Mouse (Mus musculus) liver, embryonic 16.5 days (tissue): ENCODE results near the gene Epgn. TPM values are rescaled to one million over a fixed set of nuclear protein-coding genes. Genes with fewer than 3 reads are reported as not detected.

Experiments used
- ATAC-seq: fragments of 200-750 bp; cut with Nextera tagmentation; 2 replicates; pipeline ENCODE4 v1.8.0; 2017; ENCODE audit warnings: low read depth, mild to moderate bottlenecking, moderate number of reproducible peaks, moderate library complexity
- H3K27ac ChIP-seq: fragments of 300-500 bp; sonication (generic); 2 replicates; pipeline ENCODE4 v1.5.1; 2014; ENCODE audit warnings: mild to moderate bottlenecking, low read length
- H3K27me3 ChIP-seq: fragments of 300-500 bp; sonication (generic); 2 replicates; pipeline ENCODE4 v1.6.1; 2014; ENCODE audit warnings: low read depth, low read length, mixed read lengths; ENCODE audit not compliant: control insufficient read depth, insufficient read depth
- H3K36me3 ChIP-seq: fragments of 300-500 bp; sonication (generic); 2 replicates; pipeline ENCODE4 v1.6.1; 2014; ENCODE audit warnings: mild to moderate bottlenecking; ENCODE audit not compliant: control insufficient read depth, insufficient read depth
- H3K4me1 ChIP-seq: fragments of 300-500 bp; sonication (generic); 2 replicates; pipeline ENCODE4 v1.6.1; 2014; ENCODE audit warnings: low read depth, low read length, mixed read lengths; ENCODE audit not compliant: control insufficient read depth
- H3K4me2 ChIP-seq: fragments of 300-500 bp; sonication (generic); 2 replicates; pipeline ENCODE4 v1.6.1; 2014; ENCODE audit warnings: low read depth, low read length, mixed read lengths
- H3K4me3 ChIP-seq: fragments of 300-500 bp; sonication (generic); 2 replicates; pipeline ENCODE4 v1.5.1; 2014; ENCODE audit warnings: low read depth, mild to moderate bottlenecking, low read length
- H3K9ac ChIP-seq: fragments of 300-500 bp; sonication (generic); 2 replicates; pipeline ENCODE4 v1.6.1; 2014; ENCODE audit warnings: low read depth, low read length
- H3K9me3 ChIP-seq: fragments of 300-500 bp; sonication (generic); replicated peaks from 2 replicates; pipeline ENCODE4 v1.6.1; 2016; ENCODE audit warnings: low read length; ENCODE audit not compliant: control insufficient read depth
- WGBS: fragments of 180-500 bp; shearing (Covaris S2); extraction: QIAGEN DNeasy Blood & Tissue Kit; methylation state at CpG from one replicate; pipeline ENCODE4 v1.1.7; 2014; ENCODE audit not compliant: insufficient replicate concordance; 5-methylcytosine and 5-hydroxymethylcytosine counted together
- polyA plus RNA-seq: library from polyadenylated mRNA; unstranded; fragments of >200 nt; fragmentation: Nextera tagmentation; extraction: Ambion mirVana; gene quantifications from 2 replicates; pipeline ENCODE4 v1.2.1, GENCODE M21; 2015

The Epgn gene
- polyA plus RNA-seq, 1 experiment from 2014 or later: not detected

DNA sequence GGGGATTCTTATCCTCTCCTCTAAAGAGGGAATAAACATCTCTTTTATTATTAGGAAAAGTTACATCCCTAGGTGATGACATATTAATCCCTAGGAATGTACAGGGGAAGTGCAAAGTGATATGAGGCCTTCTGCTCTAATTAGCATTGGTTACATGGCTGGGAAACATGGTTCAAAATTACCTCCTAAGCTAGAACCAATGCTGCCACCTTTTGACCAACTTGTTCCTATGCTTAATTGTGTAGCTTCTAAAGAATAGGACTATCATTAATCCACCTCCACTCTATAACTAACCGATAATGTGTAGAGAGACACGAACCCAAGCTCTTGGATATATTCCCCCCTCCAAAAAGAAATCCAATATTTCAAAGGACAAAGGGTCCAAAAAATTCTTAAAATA is 3.4 kb downstream of the Epgn start:
- Histone ChIP-seq H3K36me3 (no peaks in the 10 kb centered on the region), H3K4me2 (no peak overlapping the region), H3K4me3 (no peak overlapping the region), H3K27ac (no peak overlapping the region), H3K4me1 (no peaks in the 10 kb centered on the region), H3K9ac (no peak overlapping the region), H3K9me3 (no peaks in the 10 kb centered on the region), H3K27me3 (no peaks in the 10 kb centered on the region)
- 65% methylated on average over 2 of the region's 2 CpGs for WGBS
- no peak for ATAC-seq

GRCm38 (mm10) chr5:91035341-91035740 is 8.1 kb downstream of the Epgn start:
- Histone ChIP-seq H3K4me1 (no peaks in the 10 kb centered on the region), H3K4me2 (no peak overlapping the region), H3K4me3 (no peak overlapping the region), H3K27me3 (no peaks in the 10 kb centered on the region), H3K9ac (no peak overlapping the region), H3K36me3 (no peaks in the 10 kb centered on the region), H3K9me3 (no peaks in the 10 kb centered on the region), H3K27ac (no peak overlapping the region)
- WGBS: 47% methylated on average over 2 of the region's 2 CpGs
- ATAC-seq: no peak

DNA sequence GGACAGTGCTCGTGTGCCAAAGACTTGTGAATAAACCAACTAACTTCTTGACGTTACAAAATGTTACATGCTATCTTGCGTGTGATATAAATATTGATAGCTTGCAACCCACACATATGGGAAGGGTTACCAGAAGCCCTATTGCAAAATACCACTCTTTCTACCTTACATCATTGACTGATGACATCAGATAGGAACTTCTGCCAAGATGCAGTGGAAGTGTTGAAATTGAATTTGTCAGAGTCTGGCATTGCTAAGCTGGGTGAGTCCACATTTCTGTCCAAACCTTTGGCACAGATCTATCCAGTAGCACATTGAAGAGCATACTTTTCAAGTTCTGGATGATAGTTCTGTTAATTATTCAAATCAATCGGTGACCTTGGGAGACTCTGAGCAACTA is 9.4 kb downstream of the Epgn start:
- H3K27me3 ChIP-seq: no peaks in the 10 kb centered on the region
- H3K9ac ChIP-seq: no peak overlapping the region
- no peaks in the 10 kb centered on the region for H3K36me3 ChIP-seq
- H3K9me3 ChIP-seq: no peaks in the 10 kb centered on the region
- WGBS: 70% methylated on average over 4 of the region's 4 CpGs
- H3K4me1 ChIP-seq: no peaks in the 10 kb centered on the region
- H3K4me3 ChIP-seq: no peak overlapping the region
- no peak for ATAC-seq
- H3K27ac ChIP-seq: no peak overlapping the region
- no peak overlapping the region for H3K4me2 ChIP-seq

- Histone ChIP-seq H3K9ac (no peak overlapping the region), H3K27me3 (no peaks in the 10 kb centered on the region), H3K4me3 (no peak overlapping the region), H3K9me3 (no peaks in the 10 kb centered on the region), H3K27ac (no peak overlapping the region), H3K36me3 (no peaks in the 10 kb centered on the region), H3K4me1 (no peaks in the 10 kb centered on the region), H3K4me2 (no peak overlapping the region)
- ATAC-seq: no peak
- WGBS: 36% methylated on average over 2 of the region's 2 CpGs
These were observed 10.5 kb downstream of the Epgn start for GRCm38 (mm10) chr5:91037756-91038155.

DNA sequence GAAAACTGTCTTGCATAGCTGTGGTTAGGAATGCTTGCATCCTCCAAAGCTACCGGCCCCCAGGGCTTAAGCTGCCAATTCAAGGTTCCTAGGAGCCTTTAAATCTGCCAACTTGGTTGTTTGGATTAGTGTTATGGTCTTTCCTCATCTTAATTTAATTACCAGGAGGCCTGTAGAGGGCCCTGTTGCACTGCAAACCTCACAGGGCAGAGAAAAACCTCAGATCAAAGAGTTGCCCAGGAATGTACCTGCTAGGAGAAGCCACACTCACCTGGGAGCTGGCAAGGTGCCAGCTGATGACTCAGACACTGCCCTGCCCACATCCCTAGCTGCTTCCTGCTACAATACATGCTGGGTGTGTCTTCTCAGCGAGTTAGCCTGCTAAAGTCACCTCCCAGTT is 11.3 kb downstream of the Epgn start:
- ATAC-seq: no peak
- no peak overlapping the region for H3K9ac ChIP-seq
- H3K4me3 ChIP-seq: no peak overlapping the region
- 7% methylated on average over 2 of the region's 2 CpGs for WGBS
- H3K27me3 ChIP-seq: no peaks in the 10 kb centered on the region
- no peak overlapping the region for H3K4me2 ChIP-seq
- H3K27ac ChIP-seq: no peak overlapping the region
- no peaks in the 10 kb centered on the region for H3K9me3 ChIP-seq
- H3K4me1 ChIP-seq: no peaks in the 10 kb centered on the region
- no peaks in the 10 kb centered on the region for H3K36me3 ChIP-seq

- WGBS: 39% methylated on average over 2 of the region's 2 CpGs
- H3K4me2 ChIP-seq: no peak overlapping the region
- ATAC-seq: no peak
- no peak overlapping the region for H3K9ac ChIP-seq
- no peaks in the 10 kb centered on the region for H3K27me3 ChIP-seq
- H3K27ac ChIP-seq: no peak overlapping the region
- no peaks in the 10 kb centered on the region for H3K9me3 ChIP-seq
- no peak overlapping the region for H3K4me3 ChIP-seq
- no peaks in the 10 kb centered on the region for H3K36me3 ChIP-seq
- H3K4me1 ChIP-seq: no peaks in the 10 kb centered on the region
These were observed 11.7 kb downstream of the Epgn start for GRCm38 (mm10) chr5:91038963-91039362.

DNA sequence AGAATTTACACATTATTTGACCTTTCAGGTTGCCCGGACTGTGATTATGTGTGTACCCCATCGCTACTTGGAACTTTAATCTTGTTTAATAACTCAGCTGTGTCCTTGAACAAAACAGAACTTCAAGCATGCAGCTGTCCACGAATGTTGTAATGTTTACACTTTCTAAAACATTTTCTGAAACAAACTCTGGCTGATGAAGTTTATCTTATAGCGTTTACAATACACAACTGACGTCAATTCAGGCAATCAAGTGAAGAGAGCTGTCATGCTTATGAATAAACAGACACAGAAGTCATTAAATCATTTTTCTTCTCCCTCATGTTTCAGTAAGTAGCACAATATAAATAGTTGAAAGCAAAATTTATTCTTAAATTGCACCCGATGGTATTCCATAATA is 20.7 kb downstream of the Epgn start:
- H3K4me2 ChIP-seq: no peak overlapping the region
- H3K9ac ChIP-seq: no peak overlapping the region
- H3K27me3 ChIP-seq: no peaks in the 10 kb centered on the region
- H3K36me3 ChIP-seq: no peaks in the 10 kb centered on the region
- H3K4me3 ChIP-seq: no peak overlapping the region
- no peaks in the 10 kb centered on the region for H3K4me1 ChIP-seq
- no peak for ATAC-seq
- H3K9me3 ChIP-seq: no peaks in the 10 kb centered on the region
- H3K27ac ChIP-seq: no peak overlapping the region
- WGBS: 52% methylated on average over 6 of the region's 6 CpGs

DNA sequence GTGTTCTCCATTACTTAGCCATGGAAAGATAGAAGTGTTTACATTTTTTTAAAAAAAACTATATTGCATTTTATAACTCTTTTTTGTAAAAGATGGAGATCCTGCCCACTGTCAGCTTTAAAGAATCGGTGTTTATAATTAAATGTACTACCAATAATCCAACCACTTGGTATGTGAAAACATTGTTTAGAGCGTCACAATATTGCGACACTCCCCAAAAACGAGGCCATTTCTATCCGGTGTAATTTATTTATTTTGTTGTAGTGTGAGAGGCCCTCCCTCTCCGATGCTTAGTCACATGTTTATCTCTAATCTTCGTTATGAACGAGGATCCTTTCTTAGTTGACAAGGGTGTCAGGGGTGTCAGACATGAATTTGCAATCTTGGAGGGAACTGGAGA is 21.1 kb downstream of the Epgn start:
- Histone ChIP-seq H3K4me1 (no peaks in the 10 kb centered on the region), H3K36me3 (no peaks in the 10 kb centered on the region), H3K9me3 (no peaks in the 10 kb centered on the region), H3K4me3 (no peak overlapping the region), H3K9ac (no peak overlapping the region), H3K4me2 (no peak overlapping the region), H3K27me3 (no peaks in the 10 kb centered on the region), H3K27ac (no peak overlapping the region)
- no peak for ATAC-seq
- 66% methylated on average over 8 of the region's 8 CpGs for WGBS

GRCm38 (mm10) chr5:91072340-91072739 is 45.1 kb downstream of the Epgn start:
- no peak overlapping the region for H3K27ac ChIP-seq
- WGBS: 48% methylated on average over 4 of the region's 4 CpGs
- no peaks in the 10 kb centered on the region for H3K36me3 ChIP-seq
- peaks cover 16% of the 10 kb centered on the region for H3K27me3 ChIP-seq
- H3K4me2 ChIP-seq: no peak overlapping the region
- H3K9ac ChIP-seq: no peak overlapping the region
- ATAC-seq: no peak
- no peaks in the 10 kb centered on the region for H3K9me3 ChIP-seq
- no peak overlapping the region for H3K4me3 ChIP-seq
- H3K4me1 ChIP-seq: no peaks in the 10 kb centered on the region

DNA sequence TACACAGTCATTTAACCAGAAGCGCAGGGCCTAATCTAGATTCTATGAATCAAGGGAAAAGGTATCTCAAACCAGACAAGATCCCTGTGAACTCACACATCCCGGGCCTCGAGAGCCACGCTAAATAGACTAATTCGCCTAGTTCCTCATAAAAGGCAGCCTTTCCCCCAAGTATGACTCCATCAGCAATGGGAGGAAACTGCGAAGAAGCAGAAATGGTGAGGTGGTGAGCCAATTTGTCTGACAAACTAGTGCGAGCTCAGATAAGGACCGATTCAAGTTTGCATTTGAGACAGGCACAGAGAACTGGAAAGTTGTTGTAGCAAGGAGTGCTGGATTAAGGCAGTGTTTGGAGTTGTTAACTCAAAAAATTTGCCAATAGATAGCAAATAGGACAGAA is 46.4 kb downstream of the Epgn start:
- Histone ChIP-seq H3K9me3 (no peaks in the 10 kb centered on the region), H3K4me3 (no peak overlapping the region), H3K36me3 (no peaks in the 10 kb centered on the region), H3K27ac (no peak overlapping the region), H3K9ac (no peak overlapping the region), H3K4me1 (no peaks in the 10 kb centered on the region), H3K27me3 (peaks cover 16% of the 10 kb centered on the region), H3K4me2 (no peak overlapping the region)
- ATAC-seq: no peak
- 37% methylated on average over 8 of the region's 8 CpGs for WGBS
